Mouse (Mus musculus) kidney, postnatal 36 days (tissue): ENCODE measurements around the gene Arl1.
"Not testable (repeated sequence)": the region's sequence is repeated elsewhere in the genome, so short reads cannot be mapped to it uniquely, and the experiment has no call there.

ENCODE experiments used
- DNase-seq, 2 experiments: peaks; one replicate each; pipeline ENCODE4 v3.0.0; 2021 to 2022; ENCODE audit warnings: mixed read lengths in 2 of 2

Arl1 gene

GRCm38 (mm10) chr10:88765431-88766142, 34.9 kb downstream of the Arl1 start:
- peak; percentile 49 to 74 for DNase-seq

GRCm38 (mm10) chr10:88768961-88769360, 38.3 kb downstream of the Arl1 start:
- no peak for DNase-seq

- no peak for DNase-seq
Measured at GRCm38 (mm10) chr10:88769676-88770075, 39.0 kb downstream of the Arl1 start.

GRCm38 (mm10) chr10:88772965-88773364, 42.3 kb downstream of the Arl1 start:
- not testable (repeated sequence) for DNase-seq

DNA sequence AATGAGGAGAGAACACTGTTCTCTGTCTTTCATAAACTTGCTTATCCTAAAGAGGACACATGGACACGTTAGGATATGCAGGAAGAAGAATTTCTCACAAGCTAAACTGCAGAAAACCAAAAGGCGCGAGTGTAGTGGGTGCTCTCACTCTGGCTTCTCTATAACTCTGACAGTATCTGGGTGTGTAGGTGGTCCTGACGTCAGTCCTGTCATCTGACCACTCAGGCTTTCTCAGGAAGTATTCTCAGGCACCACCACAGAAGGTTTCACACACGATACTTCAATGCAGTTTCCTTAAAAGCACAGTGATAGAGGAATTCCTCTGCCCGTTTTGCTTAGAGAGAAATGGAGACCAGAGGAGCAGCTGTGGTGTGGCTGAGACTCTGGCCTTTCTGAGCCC, 45.5 kb downstream of the Arl1 start:
- no peak for DNase-seq

DNA sequence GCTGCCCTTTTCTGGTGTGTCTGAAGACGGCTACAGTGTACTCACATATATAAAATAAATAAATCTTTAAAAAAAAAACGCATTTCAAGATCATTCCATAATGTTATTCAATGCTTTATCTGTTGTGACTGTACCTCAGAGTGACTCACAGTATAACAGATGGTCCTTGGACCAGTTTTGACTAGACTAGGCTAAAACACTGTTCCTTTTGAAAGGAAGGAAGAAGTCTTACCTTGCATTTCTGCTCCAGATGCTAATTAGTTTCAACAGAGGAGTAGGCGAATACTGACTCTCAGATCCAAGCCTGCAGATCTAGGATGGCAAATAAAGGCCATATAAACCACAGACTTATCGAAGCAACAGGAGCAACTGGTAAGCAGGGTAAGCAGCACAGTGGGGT, 50.1 kb downstream of the Arl1 start:
- no peak for DNase-seq

DNA sequence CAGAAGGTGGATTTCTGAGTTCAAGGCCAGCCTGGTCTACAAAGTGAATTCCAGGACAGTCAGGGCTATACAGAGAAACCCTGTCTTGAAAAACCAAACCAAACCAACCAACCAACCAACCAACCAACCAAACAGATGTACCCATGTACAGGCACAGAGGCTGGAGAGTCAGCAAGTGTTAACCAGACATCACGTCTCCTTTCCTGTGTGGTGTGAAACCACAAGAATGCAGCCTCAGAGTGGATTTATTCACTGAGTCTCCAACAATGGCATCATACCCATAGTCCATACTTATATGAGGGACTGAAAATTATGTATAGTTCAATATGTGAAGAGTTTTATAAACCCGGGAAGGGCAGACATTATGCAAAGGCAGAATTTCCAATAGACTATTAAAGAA, 52.5 kb downstream of the Arl1 start:
- not testable (repeated sequence) for DNase-seq

GRCm38 (mm10) chr10:88783941-88784340, 53.3 kb downstream of the Arl1 start:
- peak; percentile 50 to 70 for DNase-seq

DNA sequence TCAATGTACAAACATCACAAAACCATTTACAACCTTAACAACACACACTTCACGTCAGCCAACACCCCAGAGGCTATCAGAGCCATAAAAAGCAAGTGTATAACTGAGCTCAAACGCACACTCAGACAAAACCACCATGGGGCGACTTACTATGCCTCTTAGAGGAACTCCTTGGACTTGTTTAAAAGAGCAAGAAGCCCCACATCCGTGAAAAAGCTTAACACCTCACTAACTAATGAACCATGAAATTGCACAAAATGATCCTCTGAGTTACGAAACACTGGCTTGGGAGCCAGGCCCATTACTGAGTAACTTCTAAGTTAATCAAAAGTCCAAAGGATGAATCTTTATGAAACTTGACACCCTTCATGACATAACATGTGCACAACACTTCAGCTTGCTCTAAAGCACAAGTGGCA, 53.9 kb downstream of the Arl1 start:
- peak; percentile 60 to 82 for DNase-seq

GRCm38 (mm10) chr10:88793671-88794070, 63.0 kb downstream of the Arl1 start:
- DNase-seq, result no peak
